8 mouse cellular contexts compared by ENCODE assay signal in genomic region chr11:72795149-72795454, GRCm38 (mm10). TPM values are rescaled to one million over a fixed set of nuclear protein-coding genes. Genes with fewer than 3 reads are reported as not detected.
DNase-seq lines count a peak whose midpoint lies in the region; ATAC-seq and TF ChIP-seq lines count a peak whose summit lies in the region.

No protein-coding gene starts in this region.

- H3K27ac ChIP-seq in left cerebral cortex, adult 2 months = peak overlapping the region; percentile 96
- peak overlapping the region; percentile 80 for H3K27ac ChIP-seq in embryonic facial prominence, embryonic 14.5 days (replicated peaks; ENCODE audit: low read depth, low read length)
- peak overlapping the region; percentile 93 for H3K27ac ChIP-seq in limb, embryonic 10.5 days
- peak overlapping the region; percentile 94 for H3K27ac ChIP-seq in neural tube, embryonic 13.5 days (replicated peaks)

- peak overlapping the region; percentile 82 for H3K4me2 ChIP-seq in embryonic facial prominence, embryonic 14.5 days (ENCODE audit: low read depth, low read length)
- H3K4me2 ChIP-seq in neural tube, embryonic 13.5 days = peak overlapping the region; percentile 85

- peak overlapping the region; percentile 85 for H3K9ac ChIP-seq in embryonic facial prominence, embryonic 14.5 days (ENCODE audit: low read depth, low read length)
- peak overlapping the region; percentile 94 for H3K9ac ChIP-seq in neural tube, embryonic 13.5 days

- H3K4me1 ChIP-seq in embryonic facial prominence, embryonic 14.5 days (ENCODE audit: control insufficient read depth, insufficient read depth, low read length) = 0 out of 2 replicates have a peak, but pooled peaks cover 3% of the 10 kb centered on the region
- peaks cover 18% of the 10 kb centered on the region for H3K4me1 ChIP-seq in limb, embryonic 10.5 days
- H3K4me1 ChIP-seq in neural tube, embryonic 13.5 days (replicated peaks) = peaks cover 28% of the 10 kb centered on the region

- 24% methylated on average over 11 of the region's 14 CpGs for WGBS in embryonic facial prominence, embryonic 14.5 days
- WGBS in limb, embryonic 10.5 days = 17% methylated on average over 14 of the region's 14 CpGs
- WGBS in neural tube, embryonic 13.5 days = 21% methylated on average over 14 of the region's 14 CpGs

- intact Hi-C loops in left cerebral cortex, adult 2 months (cut with DNase I) = loop anchor here (5.0 kb wide), 1 partner anchor 188 kb away; the partner anchor contains the start of gene Ube2g1

- no peaks in the 10 kb centered on the region for H3K36me3 ChIP-seq in embryonic facial prominence, embryonic 14.5 days (ENCODE audit: control insufficient read depth, insufficient read depth, low read length)
- H3K36me3 ChIP-seq in limb, embryonic 10.5 days = no peaks in the 10 kb centered on the region
- no peaks in the 10 kb centered on the region for H3K36me3 ChIP-seq in neural tube, embryonic 13.5 days

- H3K27me3 ChIP-seq in embryonic facial prominence, embryonic 14.5 days (replicated peaks; ENCODE audit: control insufficient read depth, insufficient read depth, low read length) = no peaks in the 10 kb centered on the region
- H3K27me3 ChIP-seq in limb, embryonic 10.5 days (ENCODE audit: low read depth, poor library complexity, severe bottlenecking) = no peaks in the 10 kb centered on the region
- H3K27me3 ChIP-seq in neural tube, embryonic 13.5 days = no peaks in the 10 kb centered on the region

- no peak for DNase-seq in left cerebral cortex, adult 2 months (ENCODE audit: extremely low spot score in 1 of 2, low spot score in 2 of 2)
- no peak for DNase-seq in left cerebral cortex, adult 18-20 months (ENCODE audit: low spot score in 2 of 2)
- DNase-seq in embryonic facial prominence, embryonic 14.5 days (ENCODE audit: low spot score) = no peak
- DNase-seq in limb, embryonic 10.5 days (ENCODE audit: low spot score) = no peak
- DNase-seq in adrenal gland, postnatal 25 days = no peak
- DNase-seq in ovary, postnatal 36 days (ENCODE audit: low spot score) = no peak
- no peak for DNase-seq in layer of hippocampus, postnatal 25 days (ENCODE audit: extremely low spot score in 1 of 2, low spot score in 1 of 2)

- peak; percentile 20; the same call in 1 of the 2 replicates for ATAC-seq in embryonic facial prominence, embryonic 14.5 days (ENCODE audit: low read depth)
- ATAC-seq in neural tube, embryonic 13.5 days (ENCODE audit: low read depth) = peak; percentile 63

- H3K9me3 ChIP-seq in embryonic facial prominence, embryonic 14.5 days (ENCODE audit: control insufficient read depth, low read length) = no peaks in the 10 kb centered on the region
- no peaks in the 10 kb centered on the region for H3K9me3 ChIP-seq in limb, embryonic 10.5 days (replicated peaks)
- no peaks in the 10 kb centered on the region for H3K9me3 ChIP-seq in neural tube, embryonic 13.5 days

- no peak for TF ChIP-seq CTCF in left cerebral cortex, adult 2 months (IDR thresholded peaks at IDR 0.05)

- H3K4me3 ChIP-seq in left cerebral cortex, adult 2 months = peak overlapping the region; percentile 93
- peak overlapping the region; percentile 98 for H3K4me3 ChIP-seq in embryonic facial prominence, embryonic 14.5 days (ENCODE audit: low read depth, low read length)
- H3K4me3 ChIP-seq in limb, embryonic 10.5 days = peak overlapping the region; percentile 98
- H3K4me3 ChIP-seq in neural tube, embryonic 13.5 days = peak overlapping the region; percentile 93

RNA-seq across cellular contexts. Expression of gene Cyb5d2, which starts 0.8 kb away (rescaled TPM):
- 10 to 100 TPM; 15.2 to 18.0 TPM for total RNA-seq in left cerebral cortex, adult 2 months (2021)
- total RNA-seq in left cerebral cortex, adult 18-20 months (2021) = 10 to 100 TPM; 17.0 to 18.3 TPM
- polyA plus RNA-seq in embryonic facial prominence, embryonic 14.5 days (2014; fragmentation: Nextera tagmentation; extraction: Ambion mirVana) = 4.5 and 4.6 TPM in 2 replicates
- polyA plus RNA-seq in limb, embryonic 10.5 days (2016; fragmentation: Nextera tagmentation; extraction: Ambion mirVana) = 3.6 and 4.7 TPM in 2 replicates
- polyA plus RNA-seq in neural tube, embryonic 13.5 days (2015; fragmentation: Nextera tagmentation; extraction: Ambion mirVana) = 6.5 and 7.4 TPM in 2 replicates
- total RNA-seq in adrenal gland, postnatal 25 days (2021) = 21.1 and 23.0 TPM in 2 replicates
- 10 to 100 TPM; 18.6 to 19.8 TPM for total RNA-seq in layer of hippocampus, postnatal 25 days (2021)

RNA-seq across cellular contexts. Expression of gene Zzef1, which starts 0.9 kb away (rescaled TPM):
- 10 to 100 TPM; 44.5 to 48.6 TPM for total RNA-seq in left cerebral cortex, adult 2 months (2021)
- total RNA-seq in left cerebral cortex, adult 18-20 months (2021) = 10 to 100 TPM; 37.3 to 43.8 TPM
- 10.3 and 11.8 TPM in 2 replicates for polyA plus RNA-seq in embryonic facial prominence, embryonic 14.5 days (2014; fragmentation: Nextera tagmentation; extraction: Ambion mirVana)
- 6.4 and 6.6 TPM in 2 replicates for polyA plus RNA-seq in limb, embryonic 10.5 days (2016; fragmentation: Nextera tagmentation; extraction: Ambion mirVana)
- polyA plus RNA-seq in neural tube, embryonic 13.5 days (2015; fragmentation: Nextera tagmentation; extraction: Ambion mirVana) = 12.5 and 12.9 TPM in 2 replicates
- 37.4 and 44.1 TPM in 2 replicates for total RNA-seq in adrenal gland, postnatal 25 days (2021)
- 10 to 100 TPM; 39.6 to 55.0 TPM for total RNA-seq in layer of hippocampus, postnatal 25 days (2021)
